Mouse (Mus musculus) C2C12 (cell line): ENCODE measurements at regions not wholly inside any gene's neighbourhood (a gene's known extent, or its start where the extent isn't known, plus 50 kb on each side); places are given as distances from the start of the nearest gene placed in this dataset.
A peak's percentile ranks its signal among the peaks of the same experiment; 100 is the strongest.

ENCODE experiments used
- H3K27me3 ChIP-seq: one replicate; pipeline ENCODE4 v1.6.1; 2011; ENCODE audit not compliant: control insufficient read depth, insufficient read depth, insufficient read length
- H3K36me3 ChIP-seq: one replicate; pipeline ENCODE4 v1.6.1; 2011; ENCODE audit not compliant: control insufficient read depth, insufficient read depth
- H3K4me3 ChIP-seq: one replicate; pipeline ENCODE4 v1.5.1; 2011; ENCODE audit warnings: mild to moderate bottlenecking, control low read depth; ENCODE audit not compliant: poor library complexity, insufficient read depth, severe bottlenecking
- H3K79me2 ChIP-seq: one replicate; pipeline ENCODE4 v1.6.1; 2011; ENCODE audit not compliant: control insufficient read depth, insufficient read depth
- H3K79me3 ChIP-seq: one replicate; pipeline ENCODE4 v1.6.1; 2011; ENCODE audit warnings: low read depth, control low read depth
- H3ac ChIP-seq: one replicate; pipeline ENCODE3; 2011; ENCODE audit warnings: low read depth; ENCODE audit not compliant: control insufficient read depth, insufficient read length
- CEBPB ChIP-seq: IDR thresholded peaks from one replicate; pipeline ENCODE4 v1.6.1; 2011; ENCODE audit warnings: low read depth, mild to moderate bottlenecking, control low read depth, moderate library complexity
- CTCF ChIP-seq: IDR thresholded peaks from one replicate; pipeline ENCODE4 v1.5.1; 2011; ENCODE audit not compliant: control insufficient read depth, insufficient read depth, insufficient read length
- FOSL1 ChIP-seq: IDR thresholded peaks from one replicate; pipeline ENCODE4 v1.8.0; 2011; ENCODE audit warnings: mild to moderate bottlenecking, low read length; ENCODE audit not compliant: poor library complexity, insufficient read depth, severe bottlenecking
- MAX ChIP-seq: IDR thresholded peaks from one replicate; pipeline ENCODE4 v1.6.1; 2011; ENCODE audit warnings: mild to moderate bottlenecking, control low read depth
- MYOD1 ChIP-seq: IDR thresholded peaks from one replicate; pipeline ENCODE4 v1.6.1; 2011; ENCODE audit warnings: low read depth; ENCODE audit not compliant: control insufficient read depth, insufficient read length
- MYOG ChIP-seq: IDR thresholded peaks from one replicate; pipeline ENCODE4 v1.6.1; 2011; ENCODE audit not compliant: control insufficient read depth, insufficient read length; ENCODE audit errors: extremely low read depth
- USF1 ChIP-seq: IDR thresholded peaks from one replicate; pipeline ENCODE4 v1.6.1; 2011; ENCODE audit warnings: low read depth, mild to moderate bottlenecking, control low read depth, moderate library complexity

GRCm38 (mm10) chr1:186497872-186498271 lies 207.9 kb downstream of the Tgfb2 start:
- TF ChIP-seq USF1 (peak; percentile 58), MAX (no peak)
- H3ac ChIP-seq, result no peak overlapping the region
- H3K36me3 ChIP-seq, result no peaks in the 10 kb centered on the region
- no peaks in the 10 kb centered on the region for H3K79me2 ChIP-seq
- H3K27me3 ChIP-seq, result no peaks in the 10 kb centered on the region
- H3K4me3 ChIP-seq, result no peak overlapping the region
- H3K79me3 ChIP-seq, result no peaks in the 10 kb centered on the region

- Histone ChIP-seq H3K79me3 (no peaks in the 10 kb centered on the region), H3K36me3 (no peaks in the 10 kb centered on the region), H3K79me2 (no peaks in the 10 kb centered on the region), H3K27me3 (no peaks in the 10 kb centered on the region), H3ac (no peak overlapping the region), H3K4me3 (no peak overlapping the region)
- no peak for TF ChIP-seq MYOD1
- no peak for TF ChIP-seq MYOG
- TF ChIP-seq FOSL1, result no peak
- TF ChIP-seq USF1, result no peak
- TF ChIP-seq CTCF, result no peak
- no peak for TF ChIP-seq CEBPB
- TF ChIP-seq MAX, result no peak
Observed at GRCm38 (mm10) chr1:186497333-186497732, 208.5 kb downstream of the Tgfb2 start.

GRCm38 (mm10) chr1:186494411-186494783 lies 211.4 kb downstream of the Tgfb2 start:
- Histone ChIP-seq H3K79me2 (no peaks in the 10 kb centered on the region), H3K79me3 (no peaks in the 10 kb centered on the region), H3K4me3 (no peak overlapping the region), H3K36me3 (no peaks in the 10 kb centered on the region), H3ac (no peak overlapping the region), H3K27me3 (no peaks in the 10 kb centered on the region)
- TF ChIP-seq MYOD1 (no peak), USF1 (no peak), CTCF (no peak), CEBPB (no peak), MAX (no peak), MYOG (no peak), FOSL1 (no peak)

- no peaks in the 10 kb centered on the region for H3K27me3 ChIP-seq
- no peak overlapping the region for H3ac ChIP-seq
- no peaks in the 10 kb centered on the region for H3K36me3 ChIP-seq
- no peak for TF ChIP-seq USF1
- no peak for TF ChIP-seq MYOG
- no peak for TF ChIP-seq CTCF
- no peak for TF ChIP-seq FOSL1
- no peak for TF ChIP-seq MAX
- no peak for TF ChIP-seq MYOD1
- TF ChIP-seq CEBPB, result no peak
- no peak overlapping the region for H3K4me3 ChIP-seq
- no peaks in the 10 kb centered on the region for H3K79me3 ChIP-seq
- no peaks in the 10 kb centered on the region for H3K79me2 ChIP-seq
Observed at GRCm38 (mm10) chr1:186493664-186494410, 212.0 kb downstream of the Tgfb2 start.

- H3K36me3 ChIP-seq, result no peaks in the 10 kb centered on the region
- H3K27me3 ChIP-seq, result no peaks in the 10 kb centered on the region
- no peaks in the 10 kb centered on the region for H3K79me2 ChIP-seq
- no peaks in the 10 kb centered on the region for H3K79me3 ChIP-seq
- H3K4me3 ChIP-seq, result no peak overlapping the region
- TF ChIP-seq MYOD1, result no peak
- TF ChIP-seq CEBPB, result no peak
- TF ChIP-seq USF1, result no peak
- TF ChIP-seq FOSL1, result no peak
- no peak for TF ChIP-seq CTCF
- H3ac ChIP-seq, result no peak overlapping the region
Observed at GRCm38 (mm10) chr1:186482177-186482576, 223.6 kb downstream of the Tgfb2 start.

GRCm38 (mm10) chr1:186480019-186480418 lies 225.8 kb downstream of the Tgfb2 start:
- H3K27me3 ChIP-seq, result no peaks in the 10 kb centered on the region
- TF ChIP-seq CEBPB, result no peak
- TF ChIP-seq MYOG, result no peak
- TF ChIP-seq CTCF, result no peak
- TF ChIP-seq MYOD1, result no peak
- TF ChIP-seq MAX, result no peak
- no peak for TF ChIP-seq FOSL1
- no peak for TF ChIP-seq USF1
- H3K79me2 ChIP-seq, result no peaks in the 10 kb centered on the region
- no peaks in the 10 kb centered on the region for H3K79me3 ChIP-seq
- no peak overlapping the region for H3K4me3 ChIP-seq
- H3K36me3 ChIP-seq, result no peaks in the 10 kb centered on the region
- no peak overlapping the region for H3ac ChIP-seq
